Mouse (Mus musculus): ENCODE data around the gene Ptgdr.
"Not testable (repeated sequence)": the region's sequence is repeated elsewhere in the genome, so short reads cannot be mapped to it uniquely, and the experiment has no call there.

GRCm38 (mm10) chr14:44813152-44813551 is 46.0 kb downstream of the Ptgdr start:
- TF ChIP-seq POLR2A, CTCF (IDR thresholded peaks at IDR 0.05; ENCODE audit: extremely low read depth, insufficient read depth, low read length): not testable (repeated sequence)
